Mouse (Mus musculus) olfactory bulb, adult 2 months (tissue): Measurements from ENCODE around the gene Dchs1. TPM values are rescaled to one million over a fixed set of nuclear protein-coding genes. Genes with fewer than 3 reads are reported as not detected.

Experiments
- H3K27ac ChIP-seq: fragments of 200-500 bp; 2 replicates; pipeline ENCODE4 v1.5.1; 2012; ENCODE audit warnings: low read depth, low read length; ENCODE audit not compliant: insufficient read depth
- H3K4me1 ChIP-seq: fragments of 200-500 bp; 2 replicates; pipeline ENCODE4 v1.6.1; 2012; ENCODE audit warnings: low read length; ENCODE audit not compliant: control insufficient read depth, insufficient read depth
- H3K4me3 ChIP-seq: fragments of 200-500 bp; 2 replicates; pipeline ENCODE4 v1.5.1; 2012; ENCODE audit warnings: mild to moderate bottlenecking, low read depth, low read length, moderate library complexity; ENCODE audit not compliant: insufficient read depth
- CTCF ChIP-seq: fragments of 200-500 bp; IDR thresholded peaks from 2 replicates; pipeline ENCODE4 v1.5.1; 2012; ENCODE audit warnings: low read depth, mild to moderate bottlenecking, low read length, moderate library complexity; ENCODE audit not compliant: insufficient read depth
- POLR2A ChIP-seq: fragments of 200-500 bp; IDR thresholded peaks from 2 replicates; pipeline ENCODE4 v1.6.1; 2012; ENCODE audit warnings: mild to moderate bottlenecking, low read depth, low read length, moderate library complexity; ENCODE audit not compliant: insufficient read depth
- WGBS: fragments of 180-500 bp; shearing (Covaris S2); methylation state at CpG from one replicate; pipeline ENCODE4 v1.1.7; 2018; 5-methylcytosine and 5-hydroxymethylcytosine counted together
- polyA plus RNA-seq: library from polyadenylated mRNA; stranded (reverse); fragments of >200 nt; gene quantifications from 2 replicates; pipeline ENCODE4 v1.2.4, GENCODE M21; 2012; ENCODE audit warnings: low replicate concordance; ENCODE audit not compliant: missing spikeins, insufficient read depth, insufficient read length

Gene Dchs1
- polyA plus RNA-seq, 1 experiment, result not detected

DNA sequence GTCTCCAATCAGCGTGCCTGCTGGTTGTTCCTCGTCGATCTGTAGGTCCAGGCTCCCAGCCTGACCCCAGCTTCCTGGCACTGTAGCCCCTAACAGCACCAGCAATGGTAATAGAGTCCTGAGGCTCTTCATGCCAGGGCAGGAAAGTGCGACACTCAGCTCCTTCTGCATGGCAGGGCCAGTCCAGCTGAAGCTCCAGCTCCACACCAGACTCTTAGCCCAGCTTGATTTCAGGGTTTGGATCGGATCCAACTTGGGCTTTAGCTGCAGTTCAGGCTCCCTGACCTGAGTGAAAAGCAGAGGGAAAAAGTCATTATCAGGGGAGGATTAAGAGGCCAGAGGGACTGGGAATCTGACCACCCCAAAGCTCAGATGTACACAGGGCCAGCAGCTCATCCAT lies 14.4 kb downstream of the Dchs1 start:
- TF ChIP-seq POLR2A (no peak), CTCF (no peak)
- Histone ChIP-seq H3K4me1 (peaks cover 18% of the 10 kb centered on the region), H3K4me3 (no peak overlapping the region), H3K27ac (no peak overlapping the region)
- WGBS, result 71% methylated on average over 5 of the region's 5 CpGs

DNA sequence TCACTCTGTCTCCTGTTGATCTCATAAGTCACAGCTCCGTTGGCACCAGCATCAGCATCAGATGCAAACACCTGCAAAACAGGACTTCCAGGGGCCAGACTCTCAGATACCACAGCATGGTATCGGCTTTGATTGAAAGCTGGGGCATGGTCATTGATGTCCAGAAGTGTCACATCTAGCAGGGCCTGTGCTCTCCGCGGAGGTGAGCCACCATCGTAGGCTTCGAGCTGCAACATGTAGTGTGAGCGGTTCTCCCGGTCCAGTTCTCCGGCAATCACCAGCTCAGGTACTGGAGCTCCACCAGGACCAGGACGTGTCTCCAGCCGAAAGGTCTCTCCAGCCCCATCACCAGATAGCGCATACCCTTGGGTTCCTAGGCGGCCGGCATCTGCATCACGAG lies 15.1 kb downstream of the Dchs1 start:
- peaks cover 18% of the 10 kb centered on the region for H3K4me1 ChIP-seq
- no peak overlapping the region for H3K27ac ChIP-seq
- TF ChIP-seq POLR2A, result no peak
- no peak for TF ChIP-seq CTCF
- 97% methylated on average over 15 of the region's 15 CpGs for WGBS
- H3K4me3 ChIP-seq, result no peak overlapping the region

DNA sequence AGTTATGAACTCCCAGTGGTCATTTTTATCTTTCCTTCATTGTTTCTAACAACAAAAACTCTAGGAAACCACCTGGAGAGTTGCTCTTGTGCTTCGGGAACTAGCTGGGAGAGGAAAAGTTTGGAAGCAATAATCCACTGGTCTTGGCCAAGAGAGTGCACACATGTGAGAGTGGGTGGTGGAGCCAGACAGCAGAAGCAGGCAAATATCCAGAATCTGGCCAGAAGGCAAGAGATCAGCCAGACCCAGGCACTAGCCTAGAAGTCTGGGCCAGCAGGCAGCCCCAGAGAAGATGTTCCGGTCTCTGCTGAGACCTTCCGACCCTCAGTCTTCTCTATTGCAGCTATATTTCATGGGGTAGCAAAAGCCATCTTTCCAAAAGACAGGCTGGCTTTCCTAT lies 17.5 kb downstream of the Dchs1 start:
- H3K27ac ChIP-seq, result no peak overlapping the region
- peaks cover 18% of the 10 kb centered on the region for H3K4me1 ChIP-seq
- H3K4me3 ChIP-seq, result no peak overlapping the region
- 67% methylated on average over 3 of the region's 3 CpGs for WGBS
- TF ChIP-seq POLR2A (no peak), CTCF (no peak)

DNA sequence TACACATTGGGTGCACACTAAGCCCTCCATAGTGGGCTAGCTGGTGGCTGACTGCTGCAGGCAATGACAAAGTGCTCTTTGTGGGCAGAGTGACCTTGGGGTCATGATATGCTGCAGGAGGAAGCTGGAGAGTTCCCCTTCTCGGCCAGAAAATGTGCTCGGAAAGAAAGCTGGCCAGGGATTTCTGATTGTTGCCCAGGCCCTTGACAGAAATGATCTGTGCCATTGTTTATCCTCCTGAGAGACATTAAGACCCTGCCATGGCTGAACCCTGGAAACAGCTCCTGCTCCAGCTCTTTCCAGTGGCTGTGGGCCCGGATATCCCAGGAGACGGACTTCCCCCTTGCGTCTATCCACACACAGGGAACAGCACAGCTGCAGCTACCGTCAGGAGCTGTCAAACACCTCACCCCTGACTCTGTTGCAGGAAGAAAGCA lies 19.7 kb downstream of the Dchs1 start:
- Histone ChIP-seq H3K27ac (0 out of 2 replicates have a peak overlapping the region, but pooled peaks have one; percentile 6), H3K4me1 (peaks cover 8% of the 10 kb centered on the region; the same call in 1 of the 2 replicates), H3K4me3 (no peak overlapping the region)
- TF ChIP-seq POLR2A (no peak), CTCF (no peak)
- 30% methylated on average over 6 of the region's 6 CpGs for WGBS

DNA sequence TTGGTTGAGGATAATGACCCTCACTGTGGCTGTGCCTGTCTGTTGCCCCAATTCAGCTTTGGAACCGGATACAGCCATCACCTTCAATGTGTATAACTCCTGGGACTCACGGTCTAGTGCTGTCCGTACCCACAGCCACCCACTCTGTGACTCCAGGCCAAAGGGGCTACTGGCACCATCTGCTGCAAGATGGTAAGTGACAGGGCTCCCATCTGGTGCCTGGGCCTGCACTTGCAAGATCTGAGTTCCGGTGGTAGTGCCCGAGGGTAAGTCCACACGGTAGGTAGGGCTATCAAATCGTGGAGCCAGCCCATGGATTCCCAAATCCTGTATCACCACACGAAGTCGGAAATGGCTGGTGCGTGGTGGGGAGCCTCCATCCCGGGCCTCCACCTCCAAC lies 23.1 kb downstream of the Dchs1 start:
- TF ChIP-seq POLR2A, result no peak
- TF ChIP-seq CTCF, result no peak
- H3K4me1 ChIP-seq, result peaks cover 6% of the 10 kb centered on the region; the same call in 1 of the 2 replicates
- H3K4me3 ChIP-seq, result no peak overlapping the region
- 95% methylated on average over 11 of the region's 11 CpGs for WGBS
- H3K27ac ChIP-seq, result no peak overlapping the region

DNA sequence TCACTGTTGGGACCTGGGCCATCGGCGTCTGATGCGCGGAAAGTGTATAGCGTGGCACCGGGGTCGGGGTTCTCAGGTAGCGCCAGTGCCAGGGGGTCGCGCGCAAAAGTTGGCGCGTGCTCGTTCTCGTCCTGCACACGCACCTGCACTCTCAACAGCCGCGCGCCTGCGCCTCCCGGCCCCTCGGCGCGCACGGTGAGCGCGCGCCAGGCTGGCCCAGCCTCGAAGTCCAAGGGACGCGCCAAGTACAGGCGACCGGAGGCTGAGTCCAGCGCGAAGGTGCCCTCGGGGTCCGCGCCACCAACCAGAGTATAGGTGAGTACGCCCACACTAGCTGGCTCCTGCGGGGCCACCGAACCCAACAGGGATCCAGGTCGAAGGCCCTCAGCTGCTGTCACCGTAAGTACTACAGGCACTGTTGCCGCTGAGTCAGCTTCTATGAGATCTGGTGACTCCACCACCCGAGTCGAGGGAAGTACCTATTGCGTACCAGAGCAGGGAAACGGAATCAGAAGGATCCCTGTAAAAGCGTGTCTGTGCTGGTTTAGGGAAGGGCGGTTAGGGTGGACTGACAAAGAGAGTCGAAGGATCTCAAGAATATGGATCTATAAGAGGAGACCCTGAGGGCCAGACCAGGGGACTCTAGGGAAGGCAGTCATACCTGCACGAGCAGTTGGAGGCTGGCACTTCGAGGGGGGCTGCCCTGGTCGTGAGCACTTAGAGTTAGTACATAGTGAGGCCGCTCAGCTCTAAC lies 24.8 kb downstream of the Dchs1 start:
- no peak overlapping the region for H3K4me3 ChIP-seq
- 61% methylated on average over 55 of the region's 55 CpGs for WGBS
- peaks cover 1% of the 10 kb centered on the region; the same call in 1 of the 2 replicates for H3K4me1 ChIP-seq
- no peak for TF ChIP-seq CTCF
- no peak for TF ChIP-seq POLR2A
- no peak overlapping the region for H3K27ac ChIP-seq

DNA sequence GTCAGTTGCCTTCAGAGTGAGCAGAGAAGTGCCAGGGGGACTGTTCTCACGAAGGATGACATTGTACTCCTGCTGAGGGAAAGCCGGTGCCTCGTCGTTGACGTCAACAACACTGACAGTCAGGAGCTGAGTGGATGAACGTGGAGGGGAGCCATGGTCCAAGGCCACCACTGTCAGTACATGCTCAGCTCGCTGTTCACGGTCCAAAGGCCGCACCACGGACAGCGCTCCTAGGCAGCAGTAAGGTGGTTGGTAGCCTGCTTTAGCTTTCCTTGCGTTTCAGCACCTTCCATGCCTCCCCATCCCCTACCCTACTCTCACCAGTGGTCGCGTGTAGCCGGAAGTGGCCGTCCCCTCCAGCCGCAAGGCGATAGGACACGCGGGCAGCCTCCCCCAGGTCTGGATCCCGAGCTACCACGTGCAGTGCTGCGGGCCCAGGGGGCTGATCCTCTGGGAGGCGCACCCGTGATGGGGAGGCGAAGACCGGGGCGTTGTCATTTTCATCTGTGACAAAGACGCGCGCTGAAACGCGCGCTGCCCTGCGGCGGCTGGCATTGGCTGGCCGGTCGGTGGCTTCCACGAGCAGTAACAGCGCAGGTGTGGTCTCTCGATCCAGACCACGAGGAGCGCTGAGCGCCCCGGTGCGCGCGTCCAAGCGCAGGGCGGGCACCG lies 25.5 kb downstream of the Dchs1 start:
- H3K4me1 ChIP-seq, result no peaks in the 10 kb centered on the region
- H3K27ac ChIP-seq, result no peak overlapping the region
- WGBS, result 62% methylated on average over 51 of the region's 51 CpGs
- H3K4me3 ChIP-seq, result no peak overlapping the region
- TF ChIP-seq CTCF (no peak), POLR2A (no peak)

DNA sequence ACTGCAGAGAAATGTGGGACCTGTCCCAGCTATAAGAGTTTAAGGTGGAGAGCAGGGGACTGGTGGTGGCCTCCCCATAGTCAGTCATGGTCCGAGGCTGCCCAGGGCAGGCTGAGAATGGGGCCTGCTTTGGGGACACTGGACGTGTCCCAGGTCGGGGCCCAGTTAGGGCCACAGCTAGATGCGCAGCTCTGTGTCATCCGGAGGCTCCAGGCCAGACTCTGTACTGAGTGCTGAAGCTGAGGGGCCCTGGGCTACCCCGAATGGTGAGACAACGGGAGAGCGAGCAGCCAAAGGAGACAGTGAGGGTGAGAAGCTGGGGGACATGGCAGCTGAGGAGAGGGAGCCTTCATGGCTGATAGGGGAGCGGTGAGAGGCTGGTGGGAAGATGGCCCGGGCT lies 34.2 kb downstream of the Dchs1 start:
- peaks cover 10% of the 10 kb centered on the region for H3K4me1 ChIP-seq
- no peak for TF ChIP-seq POLR2A
- no peak for TF ChIP-seq CTCF
- H3K4me3 ChIP-seq, result no peak overlapping the region
- 92% methylated on average over 10 of the region's 10 CpGs for WGBS
- no peak overlapping the region for H3K27ac ChIP-seq

DNA sequence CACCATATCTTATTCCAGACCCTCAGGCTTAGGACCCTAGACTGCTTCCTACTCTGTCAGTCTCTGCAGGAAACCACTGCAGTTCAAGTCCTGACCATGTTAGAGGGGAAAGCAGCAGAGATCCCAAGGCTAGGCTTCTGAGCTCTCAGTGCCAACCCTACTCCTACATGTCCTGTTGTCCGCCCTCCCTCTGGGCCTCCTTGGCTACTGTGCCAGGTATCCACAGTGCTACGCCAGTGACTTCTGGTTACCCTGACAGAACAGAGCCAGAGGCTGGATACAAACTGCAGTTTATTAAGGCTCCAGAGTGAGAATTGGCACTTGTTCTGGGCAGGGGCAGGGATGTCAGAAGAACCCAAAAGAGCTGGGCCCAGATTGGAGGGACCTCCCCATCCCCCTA lies 34.7 kb downstream of the Dchs1 start:
- no peak overlapping the region for H3K27ac ChIP-seq
- no peak overlapping the region for H3K4me3 ChIP-seq
- H3K4me1 ChIP-seq, result peaks cover 10% of the 10 kb centered on the region
- 58% methylated on average over 2 of the region's 2 CpGs for WGBS
- no peak for TF ChIP-seq CTCF
- TF ChIP-seq POLR2A, result no peak
